Mouse (Mus musculus) NIH3T3 (cell line): ENCODE measurements around the gene Hoxa10.

ENCODE experiments used
- DNase-seq: peaks from one replicate; pipeline ENCODE4 v3.0.0-alpha.2; 2012; ENCODE audit warnings: low read depth

The Hoxa10 gene

DNA sequence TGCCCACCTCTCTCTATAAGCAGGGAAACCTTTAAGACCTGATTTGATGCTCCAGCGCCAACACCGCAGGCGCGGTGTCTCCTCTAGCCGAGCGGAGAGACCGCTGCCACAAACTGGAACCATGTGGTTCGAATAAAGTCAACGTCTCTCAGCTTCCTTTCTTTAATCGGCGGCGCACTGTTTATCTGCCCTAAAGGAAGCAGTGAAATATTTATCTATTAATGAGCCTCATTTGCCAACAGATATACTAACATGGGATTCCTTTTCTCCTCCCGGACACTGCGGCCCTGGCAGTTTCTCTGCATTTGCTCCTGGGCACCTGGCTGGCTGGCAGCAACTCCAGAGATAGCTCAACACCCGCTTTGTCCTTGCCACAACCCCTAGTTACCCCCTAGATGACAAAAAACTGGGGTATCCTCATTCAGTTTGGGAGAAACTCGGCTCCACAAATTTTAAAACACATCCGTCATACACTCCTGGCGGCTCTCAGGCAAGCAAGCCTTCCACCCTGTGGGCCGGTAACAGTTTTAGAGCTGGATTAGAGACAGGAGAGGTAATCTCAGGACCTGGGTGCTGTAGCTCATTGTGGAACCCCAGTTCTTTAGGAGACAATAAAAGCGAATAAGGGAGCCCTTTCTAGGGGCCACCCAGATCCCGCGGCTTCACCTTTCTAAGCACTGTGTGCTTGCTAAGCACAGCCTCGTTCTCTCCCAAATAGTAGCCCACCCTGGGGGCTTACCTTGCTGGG is 22.6 kb downstream of the Hoxa10 start:
- DNase-seq: peak; percentile 45

DNA sequence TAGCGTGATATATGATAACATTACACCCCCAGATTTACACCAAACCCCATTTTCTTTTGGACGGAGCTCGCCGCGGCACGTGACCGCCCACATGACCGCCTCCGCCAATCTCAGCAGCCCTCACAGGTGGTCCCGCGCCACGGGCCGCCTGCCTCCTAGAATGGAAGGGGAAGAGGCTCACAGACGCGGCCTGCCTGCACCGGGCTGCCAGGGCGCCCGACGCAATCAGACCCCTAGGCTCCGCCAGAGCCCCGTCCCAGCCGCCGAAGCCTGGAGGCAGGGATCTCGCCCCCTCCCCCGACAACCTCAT is 23.2 kb downstream of the Hoxa10 start:
- peak; percentile 94 for DNase-seq

DNA sequence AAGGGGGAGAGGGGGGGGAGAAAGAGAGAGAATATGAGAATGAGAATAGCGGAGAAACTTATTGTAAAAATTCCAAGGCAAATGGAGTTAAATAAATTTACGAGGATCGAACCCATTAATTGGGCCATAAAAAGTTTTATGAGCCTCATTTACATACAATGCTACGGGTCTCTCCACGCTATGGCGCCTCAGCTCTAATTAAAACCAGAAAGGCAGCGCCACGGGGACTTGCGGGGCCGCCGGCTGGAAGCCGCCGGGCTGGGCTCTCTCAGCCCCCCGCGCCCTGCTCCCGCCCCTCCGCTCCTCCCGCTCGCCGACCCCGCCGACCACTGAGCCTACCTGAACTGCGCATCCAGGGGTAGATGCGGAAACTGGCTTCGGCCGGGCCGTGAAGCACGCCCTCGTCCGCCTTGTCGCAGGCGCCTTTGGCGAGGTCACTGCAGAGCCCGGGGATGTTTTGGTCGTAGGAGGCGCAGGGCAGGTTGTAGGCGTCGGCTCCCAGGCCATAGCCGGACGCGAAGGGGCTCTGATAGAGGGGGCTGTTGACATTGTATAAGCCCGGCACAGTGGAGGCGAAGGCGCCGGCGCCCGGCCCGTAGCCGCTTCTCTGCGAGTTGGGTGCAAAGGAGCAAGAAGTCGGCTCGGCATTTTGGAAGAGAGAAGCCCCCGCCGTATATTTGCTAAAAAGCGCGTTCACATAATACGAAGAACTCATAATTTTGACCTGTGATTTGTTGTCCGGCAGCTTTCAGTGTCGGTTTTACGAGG is 23.8 kb downstream of the Hoxa10 start:
- no peak for DNase-seq

DNA sequence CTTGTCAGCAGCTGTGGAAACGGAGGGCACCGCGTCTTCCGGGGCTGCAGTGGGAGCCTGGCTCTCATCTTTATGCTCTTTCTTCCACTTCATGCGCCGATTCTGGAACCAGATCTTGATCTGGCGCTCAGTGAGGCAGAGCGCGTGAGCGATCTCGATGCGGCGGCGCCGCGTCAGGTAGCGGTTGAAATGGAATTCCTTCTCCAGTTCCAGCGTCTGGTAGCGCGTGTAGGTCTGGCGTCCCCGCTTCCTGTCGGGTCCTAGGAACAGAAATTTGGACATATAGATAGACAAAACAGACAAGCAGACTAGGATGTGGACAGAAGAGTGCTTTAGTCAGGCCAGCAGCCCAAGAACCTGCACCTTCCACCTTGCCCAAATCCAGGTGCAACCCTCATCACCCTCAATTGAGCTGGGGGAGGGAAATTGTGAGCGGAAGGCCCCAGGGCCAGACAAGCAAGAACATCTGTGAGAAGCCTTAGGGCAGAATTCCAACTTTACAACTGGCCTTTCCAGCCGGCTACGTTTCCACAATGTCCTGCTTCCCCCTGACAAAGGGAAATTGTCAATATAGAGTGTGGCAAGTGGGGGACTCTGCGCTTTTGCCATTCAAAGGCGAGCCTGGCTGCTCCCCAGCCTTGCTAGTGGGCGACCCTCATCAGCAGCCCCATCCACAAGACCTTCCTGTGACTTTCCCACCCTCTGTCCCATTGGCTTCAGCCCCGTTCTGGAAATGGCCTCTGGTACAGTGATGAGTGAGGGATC is 24.7 kb downstream of the Hoxa10 start:
- peak; percentile 68 for DNase-seq

DNA sequence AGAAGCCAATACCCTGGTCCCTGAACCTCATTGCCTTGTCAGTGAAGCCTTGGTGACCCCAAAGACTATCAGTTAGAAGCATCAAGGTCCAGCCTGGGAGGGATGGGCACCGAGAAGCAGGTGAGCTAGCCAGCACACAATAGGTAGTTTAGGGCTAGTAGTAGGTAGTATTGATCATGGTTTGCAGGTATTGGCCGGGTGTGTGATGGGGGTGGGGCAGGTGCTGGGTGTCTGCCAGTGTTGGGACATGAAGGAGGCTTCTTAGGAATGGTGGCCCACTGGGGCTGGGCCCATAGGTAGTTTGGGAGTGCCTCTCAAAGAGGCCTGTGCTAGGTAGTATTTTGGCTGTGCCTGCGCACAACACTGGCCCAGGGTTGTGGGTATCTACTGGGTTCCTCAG is 25.6 kb downstream of the Hoxa10 start:
- DNase-seq: no peak

DNA sequence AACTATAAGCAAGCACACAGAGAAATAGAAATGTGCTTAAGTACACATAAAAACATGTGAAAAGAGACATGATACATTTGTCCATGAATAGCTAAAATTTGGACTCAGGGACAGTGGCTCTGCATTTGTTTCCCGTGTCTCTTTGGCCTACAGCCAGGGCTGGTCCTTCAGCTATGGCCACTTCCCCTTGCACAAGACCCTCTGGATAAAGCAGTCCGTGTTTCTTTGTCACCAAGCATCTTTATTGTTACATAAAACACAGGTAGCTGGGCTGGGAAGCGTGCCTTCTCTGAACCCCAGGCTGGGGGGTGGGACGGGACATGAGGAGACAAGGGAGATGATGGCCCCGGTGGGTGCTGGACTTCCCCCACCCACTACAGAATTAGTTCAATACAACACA is 26.4 kb downstream of the Hoxa10 start:
- peak; percentile 50 for DNase-seq

DNA sequence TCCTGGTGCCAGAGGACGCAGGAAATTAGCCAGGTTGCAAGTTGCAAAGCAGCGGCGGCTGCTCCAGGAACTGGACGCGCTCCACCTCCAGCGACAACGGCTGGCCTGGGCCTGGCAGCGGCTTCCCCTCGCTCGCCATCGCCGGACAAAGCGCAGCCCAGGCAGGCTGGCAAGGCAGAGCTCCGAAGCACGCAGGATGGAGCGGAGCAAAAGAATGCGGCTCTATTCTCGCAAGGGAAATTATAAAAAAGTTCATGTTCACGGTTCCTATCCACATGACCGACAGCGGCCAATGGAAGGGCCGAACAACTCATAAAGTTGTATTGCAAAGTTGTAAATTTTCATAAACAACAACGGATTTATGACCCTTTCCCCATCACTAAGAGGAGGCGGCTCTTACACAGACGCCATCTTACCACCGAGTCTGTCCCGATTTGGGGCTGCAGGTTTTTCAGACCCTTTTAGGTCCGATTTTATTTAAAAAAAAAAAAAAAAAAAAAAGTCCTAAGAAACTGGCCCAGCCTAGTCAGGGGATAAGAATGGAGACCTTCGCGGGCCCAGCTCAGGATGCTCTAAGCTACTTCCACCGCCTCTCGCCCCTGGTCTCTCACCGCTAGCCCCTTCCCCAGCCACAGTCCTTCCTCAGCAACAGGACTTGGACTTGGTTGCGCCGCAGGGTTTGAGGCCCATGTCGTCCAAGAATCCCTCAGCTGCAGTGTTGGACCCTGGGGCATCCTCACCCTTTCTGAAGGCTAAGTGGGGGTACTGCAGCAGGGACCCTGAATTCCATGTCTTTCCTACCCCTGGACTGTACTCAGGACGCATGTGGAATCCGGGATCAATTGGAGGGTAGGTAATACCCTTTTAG is 27.3 kb downstream of the Hoxa10 start, which contains the start of the genes Hoxa3 and Gm28308:
Gene Hoxa3, minus strand, starts transcription at position 218 of the 868 bp plus-strand sequence.
Gene Gm28308, minus strand, starts transcription at position 221 of the 868 bp plus-strand sequence.
- DNase-seq: peak; percentile 93

DNA sequence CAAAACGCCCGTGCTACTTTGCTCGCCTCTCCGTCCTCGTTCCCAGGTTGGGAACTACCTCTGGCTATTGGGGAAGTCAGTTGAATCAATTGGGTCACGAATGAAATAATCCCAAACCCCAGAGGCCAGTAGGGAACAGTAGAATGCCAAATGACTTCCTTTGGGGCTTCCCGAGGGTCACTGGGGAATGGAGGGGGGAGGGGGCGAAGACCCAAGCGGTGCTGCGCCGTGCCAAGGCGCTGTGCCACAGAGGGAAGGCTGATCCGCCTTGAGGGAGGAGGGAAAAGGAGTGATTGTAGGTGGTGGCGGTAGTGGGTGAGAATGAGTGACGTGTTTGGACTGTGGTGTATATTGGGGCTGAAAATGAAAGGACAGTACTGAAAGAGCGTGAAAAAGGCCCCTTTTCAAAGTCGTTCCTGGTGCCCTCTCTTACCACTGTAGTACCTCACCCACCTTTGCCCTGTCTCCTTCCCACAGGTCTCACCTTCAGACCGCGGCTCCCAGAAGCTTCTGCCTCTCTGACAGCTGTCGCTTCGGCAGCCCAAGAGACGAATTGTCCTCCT is 28.0 kb downstream of the Hoxa10 start:
- DNase-seq: peak; percentile 85

DNA sequence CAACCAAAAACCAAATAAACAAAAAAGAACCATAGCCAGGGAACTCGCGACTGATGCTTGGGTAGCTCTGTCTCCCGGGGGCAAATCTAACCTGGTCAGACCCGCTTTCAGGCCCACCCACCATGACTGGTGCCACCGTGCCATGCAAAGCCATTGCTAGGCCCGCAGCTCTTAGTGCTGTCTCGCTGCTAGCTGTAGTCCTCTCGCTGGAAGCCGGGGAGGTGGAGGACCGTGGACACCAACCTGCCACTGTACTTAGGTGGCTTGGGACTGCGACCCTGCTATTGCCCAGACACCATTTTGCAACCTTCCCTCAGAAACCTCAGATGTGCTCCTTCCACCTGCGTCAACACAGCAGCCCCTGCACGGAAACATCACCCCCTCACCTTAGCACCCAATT is 28.7 kb downstream of the Hoxa10 start:
- DNase-seq: no peak

DNA sequence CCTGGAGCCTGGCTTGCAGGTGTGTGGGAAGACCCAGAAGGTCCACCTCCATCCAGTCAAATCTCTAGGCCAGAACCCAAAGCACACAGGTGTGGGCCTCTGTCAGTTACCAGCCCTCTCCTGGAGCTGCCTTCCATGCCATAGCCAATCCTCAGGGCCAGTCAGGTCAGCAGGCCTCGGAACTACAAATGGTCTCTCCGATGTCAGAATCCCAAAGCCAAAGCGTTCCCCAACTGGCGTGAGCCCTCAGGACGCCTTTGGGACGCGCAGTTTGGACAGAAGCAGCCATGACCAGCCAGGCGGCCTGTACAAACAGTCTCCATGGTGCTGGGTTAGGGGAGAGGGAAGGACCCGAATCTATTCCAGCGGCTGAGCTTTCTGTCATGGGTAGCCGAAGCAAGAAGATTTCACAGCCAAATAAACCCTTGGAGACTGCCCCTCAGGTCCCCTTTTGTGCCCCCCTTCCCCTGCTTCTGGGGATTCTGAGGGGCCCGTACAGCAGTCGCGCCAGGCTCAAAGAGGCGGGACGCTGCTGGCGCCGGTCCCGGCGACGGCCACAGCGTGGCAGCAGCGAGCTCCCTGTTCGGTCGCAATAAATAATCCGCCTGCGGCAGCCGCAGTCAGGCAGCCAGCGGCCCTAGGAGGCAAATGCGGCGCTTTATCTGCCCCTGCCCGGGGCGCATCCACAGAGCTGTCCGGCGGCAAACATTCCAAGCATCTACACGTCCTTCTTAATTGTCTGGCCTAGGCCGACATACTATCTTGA is 29.3 kb downstream of the Hoxa10 start:
- DNase-seq: peak; percentile 95

DNA sequence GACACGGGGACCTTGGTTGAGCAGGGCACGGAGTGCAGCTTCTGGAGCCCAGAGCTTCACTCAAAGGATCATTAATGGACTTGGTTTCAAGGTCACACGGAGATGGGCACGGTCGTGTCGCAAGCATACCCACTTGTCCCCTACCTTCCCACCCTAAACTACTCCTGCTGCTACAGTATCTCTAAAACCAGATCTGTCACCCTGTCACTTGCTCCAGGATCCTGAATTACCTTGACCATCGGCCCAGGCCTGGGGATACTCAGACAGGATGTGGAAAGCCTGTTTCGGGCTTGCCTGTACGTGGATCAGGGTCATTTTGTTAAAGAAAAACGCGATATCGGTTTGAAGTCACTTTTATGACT is 31.0 kb downstream of the Hoxa10 start:
- no peak for DNase-seq

DNA sequence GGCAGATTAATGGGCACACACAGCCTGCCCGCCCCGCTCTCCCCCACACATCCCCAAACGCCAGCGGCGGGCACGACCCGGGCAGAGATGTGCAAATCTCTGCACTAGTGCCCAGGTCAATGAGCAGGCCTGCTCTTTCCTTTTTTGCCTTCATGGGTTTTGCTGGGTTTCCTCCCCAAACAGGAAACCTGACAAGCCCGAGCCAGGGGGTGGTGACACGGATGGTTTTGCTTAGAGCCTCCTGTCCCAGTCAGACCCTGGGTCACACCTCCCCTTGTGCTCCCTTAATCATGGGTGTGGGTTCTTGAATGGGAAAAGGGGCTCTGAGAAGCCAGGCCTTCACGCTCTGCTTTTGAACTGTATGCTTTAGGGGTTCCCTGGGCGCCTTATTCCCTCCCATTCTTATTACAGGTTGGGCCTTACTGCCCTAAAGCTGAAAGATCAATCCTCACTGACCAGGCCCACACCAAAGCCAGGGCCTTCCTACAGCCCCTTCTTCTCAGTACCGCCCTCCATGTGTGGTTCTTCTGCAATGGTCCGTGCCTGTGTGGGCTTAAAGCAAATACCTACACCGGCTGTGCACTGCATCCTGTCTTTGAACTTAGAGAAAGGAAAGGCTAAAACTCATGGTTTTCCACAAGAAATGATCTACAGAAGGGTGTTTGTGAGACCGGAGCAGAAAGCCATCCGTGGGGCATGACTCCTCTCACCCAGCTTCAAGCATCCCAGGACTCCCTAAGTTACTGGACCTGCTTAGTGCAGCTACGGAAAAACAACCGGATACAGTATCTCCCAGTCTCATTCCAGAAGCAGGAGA is 31.6 kb downstream of the Hoxa10 start:
- DNase-seq: peak; percentile 46

DNA sequence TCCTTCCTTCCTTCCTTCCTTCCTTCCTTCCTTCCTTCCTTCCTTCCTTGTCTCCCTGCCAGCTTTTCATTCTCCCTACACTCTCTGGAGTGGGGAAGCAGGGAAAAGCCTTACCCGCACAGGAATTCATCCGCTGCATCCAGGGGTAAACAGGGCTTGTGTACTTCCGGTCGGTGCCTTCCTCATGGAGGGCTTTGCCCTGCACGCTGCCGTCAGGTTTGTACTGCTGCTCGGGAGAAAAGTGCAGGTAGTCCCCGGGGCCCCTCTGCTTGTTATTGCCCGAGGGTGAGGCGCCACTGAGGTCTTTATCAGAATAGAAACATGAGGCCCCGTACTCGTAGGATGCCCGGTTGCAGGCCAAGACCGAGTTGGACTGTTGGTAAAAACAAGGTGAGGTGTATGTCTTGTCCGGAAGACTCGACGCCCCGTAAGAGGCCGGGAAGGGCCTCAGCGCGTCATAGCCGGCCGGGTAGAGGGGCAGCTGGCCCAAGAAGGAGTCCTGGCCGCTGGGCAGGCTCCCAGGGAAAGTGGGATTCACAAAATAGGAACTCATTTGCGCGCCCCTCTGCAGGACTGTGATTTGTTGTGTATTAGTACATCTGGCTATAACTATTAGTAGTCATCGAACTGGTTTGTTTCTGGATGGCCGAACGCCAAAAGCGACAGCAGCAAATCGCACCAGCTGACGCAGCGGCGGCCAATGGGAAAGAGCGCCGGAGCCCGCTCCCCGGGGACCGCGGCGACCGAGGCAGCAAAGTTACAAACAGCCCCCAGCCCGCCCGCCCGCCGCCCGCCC is 32.4 kb downstream of the Hoxa10 start, which contains the start of gene Hoxa6:
Gene Hoxa6, minus strand, starts transcription at position 651 of the 796 bp plus-strand sequence.
- peak; percentile 79 for DNase-seq

DNA sequence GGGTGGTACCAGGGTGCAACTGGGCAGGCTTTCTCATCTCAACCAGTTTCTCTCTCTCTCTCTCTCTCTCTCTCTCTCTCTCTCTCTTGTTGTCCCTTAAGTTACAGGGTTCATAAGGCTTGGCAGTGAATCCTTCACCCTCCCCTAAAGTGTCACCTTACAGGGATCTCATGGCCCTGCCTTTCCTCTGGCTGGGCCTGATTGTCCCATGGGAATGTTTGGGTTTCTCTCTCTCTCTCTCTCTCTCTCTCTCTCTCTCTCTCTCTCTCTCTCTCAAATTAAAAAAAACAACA is 33.0 kb downstream of the Hoxa10 start:
- peak; percentile 55 for DNase-seq

DNA sequence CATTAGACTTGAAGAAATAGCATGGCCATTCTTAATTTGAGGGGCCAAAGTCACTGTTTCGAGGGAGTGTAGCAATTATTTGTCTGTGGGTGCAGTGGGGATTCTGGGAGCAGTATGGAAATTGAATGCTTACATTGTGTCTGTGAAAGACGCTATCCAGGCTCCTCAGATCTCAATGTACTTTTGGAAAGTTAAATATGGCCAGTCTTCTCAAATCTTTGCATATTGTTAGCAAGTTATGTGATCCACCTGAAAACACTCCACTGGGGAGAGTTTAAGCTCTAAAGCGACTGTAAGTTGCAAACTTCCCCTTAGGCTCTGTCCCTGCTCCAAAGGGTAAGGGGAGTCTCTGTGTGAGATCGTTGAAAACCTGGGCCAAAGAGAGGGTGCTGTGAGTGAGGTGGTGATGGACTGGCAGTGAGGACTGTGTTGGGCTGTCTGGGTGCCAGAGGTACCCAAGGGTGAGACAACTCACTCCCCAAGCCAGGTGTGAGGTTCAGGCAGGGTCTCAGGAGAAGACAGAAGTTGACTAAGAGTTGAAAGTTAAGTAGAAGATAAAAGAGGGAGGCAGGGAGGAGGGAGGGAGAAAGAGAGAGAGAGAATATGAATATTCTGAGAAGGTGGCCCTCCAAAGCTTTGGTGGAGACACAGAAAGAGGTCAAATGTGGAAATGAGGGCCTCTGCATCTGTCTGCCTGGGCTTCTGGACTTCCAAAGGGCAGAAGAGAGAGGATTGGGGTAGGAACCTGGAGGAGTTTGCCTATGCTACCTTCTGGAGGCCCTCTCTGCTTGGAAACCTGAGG is 33.6 kb downstream of the Hoxa10 start:
- peak; percentile 53 for DNase-seq

DNA sequence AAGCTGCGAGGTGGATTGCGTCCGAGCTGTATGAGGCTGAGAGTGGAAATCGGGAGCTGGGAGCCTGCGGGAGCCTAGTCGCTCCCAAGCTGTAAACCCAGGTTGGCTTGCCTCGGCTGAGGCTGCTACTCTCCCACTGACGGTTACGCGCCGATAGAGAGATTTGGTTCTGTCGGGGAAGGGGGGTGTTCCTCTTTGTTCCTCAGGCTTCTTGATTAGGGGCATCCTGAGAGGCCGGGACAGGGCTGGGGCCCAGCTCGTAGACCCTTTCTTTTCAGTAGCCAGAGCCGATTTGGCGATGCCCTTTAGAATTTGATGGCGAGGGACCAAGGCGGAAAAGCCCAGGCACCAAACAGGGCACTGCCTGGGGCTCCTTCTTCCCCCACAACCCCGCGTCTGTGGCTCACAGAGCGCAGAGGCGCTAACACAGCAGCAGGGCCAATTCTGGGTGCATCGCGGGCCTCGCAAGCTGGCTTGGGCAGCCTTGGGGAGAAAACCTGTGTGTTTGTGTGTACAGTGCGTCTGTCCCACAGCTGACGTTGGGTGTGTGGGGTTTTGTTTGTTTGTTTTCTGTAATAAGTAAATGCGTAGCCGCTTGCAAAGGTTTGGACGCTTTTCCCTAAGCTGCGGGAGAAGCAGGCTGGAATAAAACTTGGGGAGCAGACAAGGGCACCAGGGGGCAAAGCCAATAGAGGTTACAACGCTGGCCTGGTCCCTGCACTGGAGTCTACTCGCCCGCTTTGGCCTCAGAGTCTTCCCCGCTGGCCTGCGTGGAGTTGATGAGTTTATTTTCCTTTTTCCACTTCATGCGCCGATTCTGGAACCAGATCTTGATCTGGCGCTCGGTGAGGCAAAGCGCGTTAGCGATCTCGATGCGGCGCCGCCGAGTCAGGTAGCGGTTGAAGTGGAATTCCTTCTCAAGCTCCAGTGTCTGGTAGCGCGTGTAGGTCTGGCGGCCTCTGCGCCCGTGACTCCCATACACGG is 34.7 kb downstream of the Hoxa10 start:
- peak; percentile 64 for DNase-seq

DNA sequence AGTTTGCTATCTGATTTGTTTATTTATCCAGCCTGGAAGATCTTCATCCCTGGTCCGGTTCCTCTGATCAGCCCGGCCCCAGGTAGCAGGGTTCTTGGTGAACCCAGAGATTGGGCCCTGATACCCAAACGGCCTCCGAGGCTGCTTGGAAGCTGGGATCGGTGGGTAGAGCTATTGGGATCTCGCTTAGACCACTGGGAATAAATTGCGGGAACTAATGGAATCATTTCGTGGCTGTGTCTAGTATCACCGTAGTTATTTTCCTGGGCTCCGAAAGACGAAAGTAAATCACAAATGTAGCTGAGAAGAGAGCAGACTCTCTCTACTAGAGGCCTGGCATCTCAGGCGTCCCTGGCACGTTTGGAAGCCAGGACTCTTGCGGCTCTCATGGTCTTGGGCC is 35.4 kb downstream of the Hoxa10 start:
- peak; percentile 62 for DNase-seq
